Mouse (Mus musculus): ENCODE data around the gene Lsm14b. TPM values are rescaled to one million over a fixed set of nuclear protein-coding genes. Genes with fewer than 3 reads are reported as not detected.
A peak's percentile ranks its signal among the peaks of the same experiment; 100 is the strongest.

The Lsm14b gene
- 15.4 and 15.7 TPM in 2 replicates for polyA plus RNA-seq (2016; fragmentation: Nextera tagmentation; extraction: Ambion mirVana)

DNA sequence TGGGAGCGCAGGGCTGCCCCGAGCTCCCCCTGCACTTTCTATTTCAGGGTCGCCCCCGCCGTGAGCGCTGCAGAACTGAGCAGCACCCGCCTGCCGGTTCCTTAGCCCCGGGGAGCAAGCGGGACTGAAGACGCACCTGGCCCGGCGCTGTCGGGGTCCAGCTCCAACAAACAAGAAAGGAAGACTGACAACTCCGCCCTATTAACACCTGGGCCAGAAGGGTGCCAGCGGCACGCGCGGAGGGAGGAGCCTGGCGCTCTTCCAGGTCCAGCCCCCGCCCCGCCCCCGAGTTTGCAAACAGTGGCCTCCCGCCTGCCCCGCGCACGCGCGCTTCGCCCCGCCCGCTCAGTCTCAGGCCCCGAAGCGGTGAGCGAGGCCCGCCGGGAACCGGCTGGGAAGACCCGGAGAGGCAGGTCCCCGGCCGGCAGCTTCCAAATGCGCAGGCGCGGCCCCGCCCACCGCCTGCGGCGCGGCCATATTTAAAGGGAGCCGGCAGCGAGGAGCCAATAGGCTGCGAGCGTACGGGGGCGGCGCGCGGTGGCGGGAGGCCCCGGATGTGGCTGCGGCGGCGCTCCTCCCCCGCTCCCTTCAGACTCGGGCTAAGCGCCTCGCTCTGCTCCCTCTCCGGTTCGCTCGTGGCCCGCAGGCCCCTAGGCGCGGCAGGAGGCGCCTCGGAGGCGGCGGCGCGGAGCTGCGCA lies at the start of gene Lsm14b:
Gene Lsm14b, plus strand, starts transcription at position 587 of the 698 bp plus-strand sequence.
- Histone ChIP-seq H3K4me1 (peaks cover 36% of the 10 kb centered on the region), H3K27ac (peak within 1 kb of the TSS; percentile 96), H3K9ac (peak within 1 kb of the TSS; percentile 98), H3K36me3 (replicated peaks) (peaks cover 18% of the 10 kb centered on the region), H3K4me2 (peak within 1 kb of the TSS; percentile 91), H3K9me3 (no peaks in the 10 kb centered on the region), H3K4me3 (replicated peaks) (peak within 1 kb of the TSS; percentile 97), H3K27me3 (peaks cover 43% of the 10 kb centered on the region)
- peak; percentile 97 for ATAC-seq (ENCODE audit: low FRiP score)
- WGBS: under 1% methylated on average over 79 of the region's 80 CpGs

- peaks cover 51% of the 10 kb centered on the region for H3K4me1 ChIP-seq
- H3K36me3 ChIP-seq (replicated peaks): no peaks in the 10 kb centered on the region
- no peaks in the 10 kb centered on the region for H3K9me3 ChIP-seq
- ATAC-seq (ENCODE audit: low FRiP score): no peak
- peak overlapping the region; percentile 94; the same call in 1 of the 2 replicates for H3K27ac ChIP-seq
- no peaks in the 10 kb centered on the region for H3K27me3 ChIP-seq
- peak overlapping the region; percentile 91 for H3K9ac ChIP-seq
- WGBS: 4% methylated on average over 16 of the region's 82 CpGs
- H3K4me2 ChIP-seq: peak overlapping the region; percentile 100
- peak overlapping the region; percentile 77 for H3K4me3 ChIP-seq (replicated peaks)
Measured at GRCm38 (mm10) chr2:179975851-179976250, 48.9 kb upstream of the Lsm14b start.

- no peaks in the 10 kb centered on the region for H3K9me3 ChIP-seq
- peak overlapping the region; percentile 91 for H3K9ac ChIP-seq
- H3K4me1 ChIP-seq: peaks cover 48% of the 10 kb centered on the region
- WGBS: 0% methylated on average over 33 of the region's 54 CpGs
- peak; percentile 57 for ATAC-seq (ENCODE audit: low FRiP score)
- peak overlapping the region; percentile 57 for H3K4me2 ChIP-seq
- H3K36me3 ChIP-seq (replicated peaks): no peaks in the 10 kb centered on the region
- no peaks in the 10 kb centered on the region for H3K27me3 ChIP-seq
- peak overlapping the region; percentile 77 for H3K4me3 ChIP-seq (replicated peaks)
- H3K27ac ChIP-seq: peak overlapping the region; percentile 94
Measured at GRCm38 (mm10) chr2:179976295-179976627, 48.5 kb upstream of the Lsm14b start.

DNA sequence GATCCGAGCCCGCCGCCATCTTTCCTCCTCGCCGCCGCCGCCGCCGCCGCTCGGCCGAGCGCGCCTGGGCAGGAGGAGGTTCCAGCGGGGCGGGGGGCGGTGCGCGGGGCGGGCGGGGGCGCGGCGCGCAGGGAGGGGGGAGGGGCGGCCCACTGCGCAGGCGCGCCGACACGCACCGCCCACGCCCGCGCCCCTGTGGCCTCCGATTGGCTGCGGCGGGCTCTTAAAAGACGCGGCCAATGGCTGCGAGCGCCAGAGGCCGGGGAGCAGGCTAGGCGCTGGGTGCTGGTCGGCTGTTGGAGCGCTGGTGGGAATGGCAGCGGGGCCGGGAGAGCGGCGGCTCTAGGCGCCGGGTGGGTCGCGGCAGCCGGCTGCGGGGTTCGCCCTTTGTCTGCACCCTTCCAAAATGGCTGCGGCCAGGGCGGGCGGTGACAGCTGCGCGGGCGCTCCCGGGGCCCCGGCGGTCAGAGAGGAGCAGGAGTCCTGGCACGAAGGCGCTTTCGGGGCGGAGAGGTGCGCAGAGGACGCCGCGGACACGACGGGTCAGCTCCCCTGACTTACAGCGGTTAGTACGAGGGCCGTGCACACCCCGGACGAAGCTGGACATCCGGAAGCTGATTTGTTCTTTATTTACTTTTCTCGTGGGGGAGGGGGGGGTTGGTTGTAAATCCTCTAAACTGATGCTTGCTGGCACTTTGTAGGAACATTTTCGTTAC lies 48.0 kb upstream of the Lsm14b start, which contains the start of gene Taf4:
Gene Taf4, minus strand, starts transcription at position 19 of the 716 bp plus-strand sequence.
- H3K27me3 ChIP-seq: no peaks in the 10 kb centered on the region
- peaks cover 43% of the 10 kb centered on the region for H3K4me1 ChIP-seq
- peak; percentile 97 for ATAC-seq (ENCODE audit: low FRiP score)
- H3K27ac ChIP-seq: peak within 1 kb of the TSS; percentile 94
- no peaks in the 10 kb centered on the region for H3K36me3 ChIP-seq (replicated peaks)
- H3K9ac ChIP-seq: peak within 1 kb of the TSS; percentile 91
- WGBS: under 1% methylated on average over 75 of the region's 84 CpGs
- no peaks in the 10 kb centered on the region for H3K9me3 ChIP-seq
- H3K4me3 ChIP-seq (replicated peaks): peak within 1 kb of the TSS; percentile 77
- peak within 1 kb of the TSS; percentile 100 for H3K4me2 ChIP-seq

GRCm38 (mm10) chr2:179977344-179978025 lies 47.3 kb upstream of the Lsm14b start:
- H3K27ac ChIP-seq: no peak overlapping the region
- no peak for ATAC-seq (ENCODE audit: low FRiP score)
- 10% methylated on average over 10 of the region's 10 CpGs for WGBS
- peak overlapping the region; percentile 77 for H3K4me3 ChIP-seq (replicated peaks)
- H3K9ac ChIP-seq: peak overlapping the region; percentile 91
- no peaks in the 10 kb centered on the region for H3K9me3 ChIP-seq
- no peaks in the 10 kb centered on the region for H3K27me3 ChIP-seq
- peaks cover 37% of the 10 kb centered on the region for H3K4me1 ChIP-seq
- H3K36me3 ChIP-seq (replicated peaks): no peaks in the 10 kb centered on the region
- peak overlapping the region; percentile 57 for H3K4me2 ChIP-seq

DNA sequence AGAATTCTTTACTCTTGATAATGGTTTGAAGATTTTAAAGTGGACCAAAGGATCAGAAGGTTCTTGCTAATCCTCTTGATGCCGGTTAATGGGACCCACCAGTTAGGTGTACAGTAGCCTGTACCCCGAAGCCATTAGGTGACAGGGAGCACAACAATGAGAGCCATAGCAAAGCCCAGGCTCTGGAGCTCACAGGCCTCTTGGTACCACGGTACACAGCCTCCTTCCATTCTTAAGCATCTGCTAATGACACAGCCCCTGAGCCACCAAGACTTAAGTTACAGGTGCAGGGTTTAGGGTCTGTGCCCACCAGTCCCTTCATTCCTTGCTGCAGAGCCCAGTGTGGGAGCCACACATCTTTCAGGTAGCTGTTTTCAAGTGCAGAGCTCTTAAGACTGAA lies 46.5 kb upstream of the Lsm14b start:
- no peak overlapping the region for H3K9ac ChIP-seq
- WGBS: 70% methylated on average over 3 of the region's 3 CpGs

GRCm38 (mm10) chr2:179979836-179980235 lies 45.0 kb upstream of the Lsm14b start:
- 72% methylated on average over 8 of the region's 8 CpGs for WGBS
- Histone ChIP-seq H3K4me3 (replicated peaks) (no peak overlapping the region), H3K9ac (no peak overlapping the region), H3K36me3 (replicated peaks) (no peaks in the 10 kb centered on the region), H3K9me3 (no peaks in the 10 kb centered on the region), H3K4me2 (no peak overlapping the region), H3K27me3 (no peaks in the 10 kb centered on the region), H3K4me1 (peaks cover 16% of the 10 kb centered on the region), H3K27ac (no peak overlapping the region)
- ATAC-seq (ENCODE audit: low FRiP score): no peak

More for the DNA sequence above, 46.5 kb upstream of the Lsm14b start:
- Histone ChIP-seq H3K27me3 (no peaks in the 10 kb centered on the region), H3K27ac (no peak overlapping the region), H3K4me2 (no peak overlapping the region), H3K9me3 (no peaks in the 10 kb centered on the region), H3K4me3 (replicated peaks) (no peak overlapping the region), H3K36me3 (replicated peaks) (no peaks in the 10 kb centered on the region), H3K4me1 (peaks cover 31% of the 10 kb centered on the region)
- ATAC-seq (ENCODE audit: low FRiP score): no peak

DNA sequence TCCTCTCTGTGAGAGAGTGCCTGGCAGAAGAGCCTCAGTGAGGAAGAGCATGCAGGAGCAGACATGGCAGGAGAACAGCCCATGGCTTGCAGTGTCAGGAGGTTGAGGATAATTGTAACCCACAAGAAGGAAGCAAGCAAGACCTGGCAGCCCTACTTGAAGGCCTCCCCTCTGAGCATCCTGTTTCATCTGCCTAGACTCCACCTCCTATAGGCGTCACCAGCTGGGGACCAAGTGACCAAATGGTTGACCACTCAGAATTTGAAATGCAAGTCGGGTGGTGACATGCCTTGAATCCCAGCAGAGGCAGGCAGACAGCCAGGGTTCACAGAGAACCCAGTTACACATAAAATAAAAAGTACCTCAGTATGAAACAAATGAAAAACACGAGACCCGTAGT lies 44.2 kb upstream of the Lsm14b start:
- H3K36me3 ChIP-seq (replicated peaks): no peaks in the 10 kb centered on the region
- no peaks in the 10 kb centered on the region for H3K9me3 ChIP-seq
- no peaks in the 10 kb centered on the region for H3K27me3 ChIP-seq
- ATAC-seq (ENCODE audit: low FRiP score): no peak
- H3K9ac ChIP-seq: no peak overlapping the region
- no peak overlapping the region for H3K4me3 ChIP-seq (replicated peaks)
- H3K4me2 ChIP-seq: no peak overlapping the region
- H3K27ac ChIP-seq: no peak overlapping the region
- WGBS: 57% methylated on average over 4 of the region's 4 CpGs
- peaks cover 11% of the 10 kb centered on the region for H3K4me1 ChIP-seq

DNA sequence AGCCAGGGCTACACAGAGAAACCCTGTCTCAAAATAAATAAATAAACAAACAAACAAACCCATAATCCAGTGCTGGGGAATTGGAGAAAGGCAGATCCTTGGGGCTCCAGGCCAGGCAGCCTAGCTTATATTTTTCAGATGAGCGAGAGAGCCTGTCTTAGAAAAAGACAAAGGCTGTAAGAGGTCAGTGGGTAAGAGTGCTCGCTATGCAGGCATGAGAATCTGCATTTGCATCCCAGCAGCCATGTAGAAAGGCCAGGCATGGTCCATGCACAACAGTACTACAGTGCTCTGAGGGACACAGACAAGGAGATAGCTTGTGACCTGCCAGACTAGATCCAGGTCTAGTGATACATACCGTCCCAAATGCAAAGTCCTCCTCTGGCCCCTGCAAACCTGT lies 42.1 kb upstream of the Lsm14b start:
- no peak overlapping the region for H3K9ac ChIP-seq

DNA sequence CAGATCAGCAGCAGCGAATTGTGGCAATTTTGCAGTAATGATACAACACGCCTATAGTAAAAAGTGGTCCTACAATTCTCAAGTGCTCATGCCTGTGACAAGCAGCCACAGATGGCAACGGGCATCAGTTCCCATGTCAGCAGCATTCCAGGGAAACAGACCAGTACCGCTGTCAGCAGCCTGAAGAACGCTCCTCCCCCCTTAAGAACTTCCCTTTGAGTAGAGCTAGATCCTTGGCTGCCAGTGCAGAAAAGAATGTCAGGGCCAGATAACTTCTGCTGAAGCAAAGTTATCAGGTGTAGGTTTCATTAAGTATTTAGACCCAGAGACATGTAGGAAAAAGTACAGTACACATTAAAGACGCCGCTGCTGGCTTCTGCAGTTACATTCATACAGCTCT lies 40.0 kb upstream of the Lsm14b start:
- no peaks in the 10 kb centered on the region for H3K36me3 ChIP-seq (replicated peaks)
- 47% methylated on average over 7 of the region's 7 CpGs for WGBS
- ATAC-seq (ENCODE audit: low FRiP score): no peak

More for the DNA sequence above, 42.1 kb upstream of the Lsm14b start:
- Histone ChIP-seq H3K27ac (no peak overlapping the region), H3K4me1 (peaks cover 8% of the 10 kb centered on the region), H3K4me2 (no peak overlapping the region), H3K9me3 (no peaks in the 10 kb centered on the region), H3K4me3 (replicated peaks) (no peak overlapping the region), H3K36me3 (replicated peaks) (no peaks in the 10 kb centered on the region), H3K27me3 (no peaks in the 10 kb centered on the region)
- ATAC-seq (ENCODE audit: low FRiP score): no peak
- WGBS: 81% methylated on average over 3 of the region's 3 CpGs

DNA sequence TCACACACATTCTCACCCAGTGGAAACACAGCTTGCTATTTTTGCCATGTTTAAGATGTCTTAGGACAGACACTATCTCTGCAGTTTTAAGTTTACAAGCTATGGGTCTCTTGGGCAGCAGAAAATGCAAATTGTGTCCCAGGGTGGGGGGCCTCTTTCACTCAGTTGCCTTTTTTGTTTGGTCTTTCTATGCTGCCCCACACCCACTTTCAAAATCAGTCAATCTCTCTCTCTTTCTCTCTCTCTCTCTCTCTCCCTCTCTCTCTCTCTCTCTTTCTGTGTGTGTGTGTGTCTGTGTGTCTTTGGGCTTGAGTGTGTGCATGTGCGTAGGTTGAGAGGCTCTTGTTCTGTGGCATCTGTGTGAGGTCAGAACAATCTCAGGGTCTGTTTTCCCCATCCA lies 39.1 kb upstream of the Lsm14b start:
- no peak overlapping the region for H3K27ac ChIP-seq
- no peak overlapping the region for H3K4me2 ChIP-seq
- WGBS: 65% methylated on average over 1 of the region's 1 CpGs
- H3K4me3 ChIP-seq (replicated peaks): no peak overlapping the region
- ATAC-seq (ENCODE audit: low FRiP score): no peak
- no peaks in the 10 kb centered on the region for H3K9me3 ChIP-seq
- no peaks in the 10 kb centered on the region for H3K36me3 ChIP-seq (replicated peaks)
- no peaks in the 10 kb centered on the region for H3K4me1 ChIP-seq
- H3K9ac ChIP-seq: no peak overlapping the region
- no peaks in the 10 kb centered on the region for H3K27me3 ChIP-seq

More for the DNA sequence above, 40.0 kb upstream of the Lsm14b start:
- Histone ChIP-seq H3K4me1 (no peaks in the 10 kb centered on the region), H3K9ac (no peak overlapping the region), H3K27me3 (no peaks in the 10 kb centered on the region), H3K9me3 (no peaks in the 10 kb centered on the region), H3K4me2 (no peak overlapping the region), H3K27ac (no peak overlapping the region), H3K4me3 (replicated peaks) (no peak overlapping the region)

- H3K9me3 ChIP-seq: no peaks in the 10 kb centered on the region
- WGBS: 84% methylated on average over 10 of the region's 10 CpGs
- ATAC-seq (ENCODE audit: low FRiP score): no peak
Measured at GRCm38 (mm10) chr2:179986437-179987022, 38.3 kb upstream of the Lsm14b start.

More at GRCm38 (mm10) chr2:179986437-179987022, 38.3 kb upstream of the Lsm14b start:
- Histone ChIP-seq H3K9ac (no peak overlapping the region), H3K4me3 (replicated peaks) (no peak overlapping the region), H3K27me3 (no peaks in the 10 kb centered on the region), H3K36me3 (replicated peaks) (no peaks in the 10 kb centered on the region), H3K27ac (no peak overlapping the region), H3K4me1 (no peaks in the 10 kb centered on the region), H3K4me2 (no peak overlapping the region)

Measured in forebrain, embryonic 12.5 days (tissue).